Mouse (Mus musculus): ENCODE data around the gene Rtkn2. TPM values are rescaled to one million over a fixed set of nuclear protein-coding genes. Genes with fewer than 3 reads are reported as not detected.

Gene Rtkn2
- polyA plus RNA-seq (2014; fragmentation: Illumina TruSeq; extraction: RNeasy Lipid Tissue Mini Kit (QIAGEN cat#74804); ENCODE audit: low read depth, low replicate concordance), result 0.23 TPM

DNA sequence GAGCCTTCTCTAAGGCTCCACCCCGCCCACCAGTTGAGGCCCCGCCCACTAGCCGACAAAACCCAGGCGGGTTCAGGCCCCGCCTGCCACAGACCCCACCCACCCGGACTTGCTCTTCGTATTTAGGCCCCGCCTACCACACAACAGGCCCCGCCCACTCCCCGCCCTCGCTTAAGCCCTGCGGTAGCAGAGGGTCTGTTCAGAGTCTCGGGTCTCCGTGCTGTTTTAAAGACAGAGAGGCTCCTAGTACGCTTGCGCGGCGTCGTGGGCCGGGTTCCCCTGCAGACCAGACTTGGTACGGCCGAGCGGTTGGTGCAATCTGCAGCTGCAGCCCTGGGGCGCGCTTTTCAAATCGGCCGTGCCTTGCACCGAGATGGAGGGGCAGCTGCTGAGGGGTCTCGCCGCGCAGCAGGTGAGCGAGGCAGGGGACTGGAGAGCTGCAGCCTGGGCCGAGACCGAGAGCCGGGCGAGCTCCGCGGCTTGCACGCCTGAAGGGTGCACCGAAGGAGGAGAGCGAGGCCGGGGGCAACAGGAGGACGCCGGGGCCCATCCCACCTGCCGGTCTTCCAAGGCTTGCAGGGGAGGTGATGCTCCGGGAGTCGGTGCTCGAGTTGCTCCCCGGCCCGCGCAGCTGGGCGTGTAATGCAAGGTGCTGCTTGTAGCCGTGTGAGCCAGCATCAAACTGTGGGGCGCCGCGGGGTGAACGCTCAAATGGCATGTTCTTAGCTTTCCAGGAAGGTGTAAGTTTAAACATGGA lies at the start of gene Rtkn2:
TSS of gene Rtkn2 (plus strand) at position 170 of the 757 bp plus-strand sequence.

Other genes starting within 250 kb of the Rtkn2 start
- 5.5 TPM for gene Zfp365, start 66.9 kb upstream of the Rtkn2 start, polyA plus RNA-seq (2014; fragmentation: Illumina TruSeq; extraction: RNeasy Lipid Tissue Mini Kit (QIAGEN cat#74804); ENCODE audit: low read depth, low replicate concordance)

All from adrenal gland, adult 10 weeks (tissue).